Mouse (Mus musculus) limb, embryonic 15.5 days (tissue): Measurements from ENCODE around the gene Ifna13. TPM values are rescaled to one million over a fixed set of nuclear protein-coding genes. Genes with fewer than 3 reads are reported as not detected.
A peak's percentile ranks its signal among the peaks of the same experiment; 100 is the strongest.

ENCODE experiments used
- ATAC-seq: fragments of 200-750 bp; cut with Nextera tagmentation; 2 replicates; pipeline ENCODE4 v1.8.0; 2017; ENCODE audit warnings: low read depth, moderate TSS enrichment; ENCODE audit not compliant: insufficient number of reproducible peaks, low FRiP score, low TSS enrichment
- H3K27ac ChIP-seq: fragments of 300-500 bp; sonication (generic); 2 replicates; pipeline ENCODE4 v1.5.1; 2015; ENCODE audit warnings: moderate library complexity, mild to moderate bottlenecking, inconsistent platforms
- H3K27me3 ChIP-seq: fragments of 300-500 bp; sonication (generic); 2 replicates; pipeline ENCODE4 v1.6.1; 2015; ENCODE audit warnings: inconsistent platforms
- H3K36me3 ChIP-seq: fragments of 300-500 bp; sonication (generic); 2 replicates; pipeline ENCODE4 v1.6.1; 2015; ENCODE audit warnings: inconsistent platforms
- H3K4me1 ChIP-seq: fragments of 300-500 bp; sonication (generic); 2 replicates; pipeline ENCODE4 v1.6.1; 2015; ENCODE audit warnings: inconsistent platforms
- H3K4me2 ChIP-seq: fragments of 300-500 bp; sonication (generic); 2 replicates; pipeline ENCODE4 v1.6.1; 2015; ENCODE audit warnings: mild to moderate bottlenecking, inconsistent platforms
- H3K4me3 ChIP-seq: fragments of 300-500 bp; sonication (generic); 2 replicates; pipeline ENCODE4 v1.5.1; 2015; ENCODE audit warnings: mild to moderate bottlenecking, inconsistent platforms
- H3K9ac ChIP-seq: fragments of 300-500 bp; sonication (generic); 2 replicates; pipeline ENCODE4 v1.6.1; 2015; ENCODE audit warnings: inconsistent platforms
- H3K9me3 ChIP-seq: fragments of 300-500 bp; sonication (generic); 2 replicates; pipeline ENCODE4 v1.6.1; 2016; ENCODE audit warnings: inconsistent platforms
- WGBS: fragments of 180-500 bp; shearing (Covaris S2); methylation state at CpG from one replicate; pipeline ENCODE4 v1.1.7; 2015; 5-methylcytosine and 5-hydroxymethylcytosine counted together
- polyA plus RNA-seq: library from polyadenylated mRNA; unstranded; fragments of >200 nt; fragmentation: Nextera tagmentation; extraction: Ambion mirVana; gene quantifications from 2 replicates; pipeline ENCODE4 v1.2.1, GENCODE M21; 2015

The Ifna13 gene
- polyA plus RNA-seq = not detected in 2 replicates

GRCm38 (mm10) chr4:88644359-88644758 is at the start of gene Ifna13:
Ifna13 (minus strand) TSS chr4:88644459.
- Histone ChIP-seq H3K36me3 (no peaks in the 10 kb centered on the region), H3K27me3 (no peaks in the 10 kb centered on the region), H3K4me2 (no peak within 1 kb of the TSS), H3K4me3 (no peak within 1 kb of the TSS), H3K9me3 (no peaks in the 10 kb centered on the region), H3K9ac (no peak within 1 kb of the TSS), H3K4me1 (no peaks in the 10 kb centered on the region), H3K27ac (no peak within 1 kb of the TSS)
- 52% methylated on average over 2 of the region's 2 CpGs for whole genome bisulfite sequencing
- ATAC-seq = no peak

DNA sequence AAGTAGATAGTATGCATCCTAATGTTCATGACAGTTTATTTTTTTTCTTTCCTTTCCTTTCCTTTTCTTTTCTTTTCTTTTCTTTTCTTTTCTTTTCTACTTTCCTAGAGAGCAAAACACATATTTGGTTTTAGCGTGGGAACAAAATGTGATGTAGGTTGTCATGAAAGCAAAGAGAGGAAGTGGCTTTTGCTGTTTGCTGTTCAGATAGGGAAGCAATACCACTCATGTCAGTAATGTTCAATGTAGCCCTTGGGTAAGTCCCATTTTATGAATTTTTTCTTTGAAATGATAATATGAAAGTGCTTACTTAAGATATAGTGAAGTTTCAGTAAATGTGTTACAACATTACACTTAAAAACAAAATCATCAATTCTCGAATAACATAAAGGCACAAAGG is 49.1 kb upstream of the Ifna13 start:
- whole genome bisulfite sequencing = 78% methylated on average over 2 of the region's 2 CpGs

GRCm38 (mm10) chr4:88692537-88692936 is 48.3 kb upstream of the Ifna13 start:
- WGBS = 88% methylated on average over 1 of the region's 1 CpGs
- no peak overlapping the region for H3K4me3 ChIP-seq

More for the DNA sequence above, 49.1 kb upstream of the Ifna13 start:
- H3K36me3 ChIP-seq = no peaks in the 10 kb centered on the region
- no peak for ATAC-seq
- H3K4me1 ChIP-seq = no peaks in the 10 kb centered on the region
- no peak overlapping the region for H3K27ac ChIP-seq
- H3K4me3 ChIP-seq = no peak overlapping the region
- no peak overlapping the region for H3K4me2 ChIP-seq
- no peaks in the 10 kb centered on the region; the same call in 1 of the 2 replicates for H3K27me3 ChIP-seq
- H3K9me3 ChIP-seq = no peaks in the 10 kb centered on the region
- H3K9ac ChIP-seq = no peak overlapping the region

GRCm38 (mm10) chr4:88691259-88691658 is 47.0 kb upstream of the Ifna13 start, which contains the start of gene Ifnab:
Ifnab (minus strand) TSS chr4:88691359.
- no peaks in the 10 kb centered on the region for H3K9me3 ChIP-seq
- H3K4me3 ChIP-seq = no peak within 1 kb of the TSS
- no peak within 1 kb of the TSS for H3K4me2 ChIP-seq
- ATAC-seq = no peak
- H3K36me3 ChIP-seq = no peaks in the 10 kb centered on the region
- 78% methylated on average over 2 of the region's 2 CpGs for WGBS
- no peaks in the 10 kb centered on the region; the same call in 1 of the 2 replicates for H3K27me3 ChIP-seq
- no peaks in the 10 kb centered on the region for H3K4me1 ChIP-seq
- H3K27ac ChIP-seq = no peak within 1 kb of the TSS
- H3K9ac ChIP-seq = no peak within 1 kb of the TSS

More at GRCm38 (mm10) chr4:88692537-88692936, 48.3 kb upstream of the Ifna13 start:
- no peaks in the 10 kb centered on the region for H3K36me3 ChIP-seq
- H3K9ac ChIP-seq = no peak overlapping the region
- H3K27me3 ChIP-seq = no peaks in the 10 kb centered on the region; the same call in 1 of the 2 replicates
- H3K4me1 ChIP-seq = no peaks in the 10 kb centered on the region
- ATAC-seq = no peak
- no peak overlapping the region for H3K27ac ChIP-seq
- no peak overlapping the region for H3K4me2 ChIP-seq
- H3K9me3 ChIP-seq = no peaks in the 10 kb centered on the region

DNA sequence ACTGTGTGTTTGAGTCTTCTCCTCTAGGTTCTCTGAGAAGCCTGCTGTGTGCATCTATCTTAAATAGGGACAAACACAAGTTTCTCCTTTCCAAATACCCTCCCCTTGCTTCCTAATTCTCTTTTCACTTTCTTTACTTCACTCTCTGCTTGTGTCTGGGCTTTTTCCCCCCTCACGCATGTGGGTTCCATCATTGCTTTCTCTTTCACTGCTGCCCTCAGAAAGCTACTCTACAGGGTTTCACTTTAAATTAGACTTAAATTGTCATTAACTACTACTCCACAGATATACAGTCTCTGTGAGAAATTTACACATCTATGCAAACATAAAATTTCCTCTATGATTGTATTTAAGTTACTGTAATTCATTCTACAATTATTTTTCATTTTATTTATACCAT is 39.6 kb upstream of the Ifna13 start, which contains the start of gene Ifna2:
Ifna2 (minus strand) TSS at position 101 of the 400 bp plus-strand sequence.
- no peak within 1 kb of the TSS for H3K9ac ChIP-seq
- H3K4me1 ChIP-seq = no peaks in the 10 kb centered on the region
- H3K27me3 ChIP-seq = no peaks in the 10 kb centered on the region
- H3K9me3 ChIP-seq = no peaks in the 10 kb centered on the region
- no peak for ATAC-seq
- H3K27ac ChIP-seq = no peak within 1 kb of the TSS
- 86% methylated on average over 1 of the region's 1 CpGs for WGBS
- no peaks in the 10 kb centered on the region for H3K36me3 ChIP-seq
- H3K4me2 ChIP-seq = no peak within 1 kb of the TSS
- no peak within 1 kb of the TSS for H3K4me3 ChIP-seq

DNA sequence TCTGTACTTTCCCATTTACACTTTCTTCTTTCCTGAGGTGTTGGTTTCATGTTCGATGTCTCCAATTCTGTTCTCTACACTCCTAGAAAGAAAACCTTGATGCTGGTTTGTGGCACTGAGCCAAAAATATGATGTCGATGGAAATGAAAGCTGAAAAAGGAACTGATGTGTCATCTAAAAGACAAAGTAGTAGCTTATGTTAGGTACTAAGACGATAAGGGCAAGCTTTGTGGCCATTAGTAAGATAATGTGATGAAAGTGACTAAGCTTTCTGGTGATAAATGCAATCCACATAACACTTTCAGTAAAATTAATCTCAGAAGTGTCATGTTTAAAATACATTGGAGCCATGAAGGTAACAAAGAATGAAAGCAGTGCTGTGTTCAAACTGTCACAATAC is 37.1 kb upstream of the Ifna13 start:
- H3K27ac ChIP-seq = no peak overlapping the region
- H3K9me3 ChIP-seq = no peaks in the 10 kb centered on the region
- H3K4me2 ChIP-seq = no peak overlapping the region
- H3K27me3 ChIP-seq = no peaks in the 10 kb centered on the region
- no peak for ATAC-seq
- no peaks in the 10 kb centered on the region for H3K36me3 ChIP-seq
- no peak overlapping the region for H3K9ac ChIP-seq
- WGBS = 62% methylated on average over 3 of the region's 3 CpGs
- no peaks in the 10 kb centered on the region for H3K4me1 ChIP-seq
- no peak overlapping the region for H3K4me3 ChIP-seq

GRCm38 (mm10) chr4:88680362-88680761 is 36.1 kb upstream of the Ifna13 start:
- Histone ChIP-seq H3K27me3 (no peaks in the 10 kb centered on the region), H3K27ac (no peak overlapping the region), H3K36me3 (no peaks in the 10 kb centered on the region), H3K4me1 (no peaks in the 10 kb centered on the region), H3K9ac (no peak overlapping the region), H3K4me2 (no peak overlapping the region), H3K9me3 (no peaks in the 10 kb centered on the region), H3K4me3 (no peak overlapping the region)
- 43% methylated on average over 8 of the region's 8 CpGs for WGBS
- ATAC-seq = no peak

- Histone ChIP-seq H3K4me2 (no peak within 1 kb of the TSS), H3K4me3 (no peak within 1 kb of the TSS), H3K36me3 (no peaks in the 10 kb centered on the region), H3K27ac (no peak within 1 kb of the TSS), H3K9me3 (no peaks in the 10 kb centered on the region), H3K27me3 (no peaks in the 10 kb centered on the region), H3K4me1 (no peaks in the 10 kb centered on the region), H3K9ac (no peak within 1 kb of the TSS)
- 69% methylated on average over 1 of the region's 1 CpGs for WGBS
- ATAC-seq = no peak
Measured at GRCm38 (mm10) chr4:88676824-88677223, 32.6 kb upstream of the Ifna13 start, which contains the start of gene Ifna16. Ifna16 (minus strand) TSS chr4:88676924.

DNA sequence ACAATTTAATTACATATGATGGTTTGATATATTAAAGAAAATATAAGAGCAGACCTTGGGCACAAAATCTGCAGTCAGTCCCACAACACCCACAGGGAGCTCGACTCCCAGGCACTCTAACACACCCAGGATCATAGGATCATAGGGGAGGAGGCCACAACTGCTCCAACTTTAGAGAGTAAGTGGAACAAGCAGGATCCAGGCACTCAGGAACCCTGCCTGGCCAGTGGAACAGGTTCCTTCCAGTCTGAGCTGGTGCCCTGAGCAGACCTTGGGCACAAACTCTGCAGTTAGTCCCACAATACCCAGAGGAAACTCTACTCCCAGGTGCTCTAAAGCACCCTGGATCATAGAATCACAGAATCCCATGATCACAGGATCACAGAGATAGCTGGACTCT is 11.2 kb upstream of the Ifna13 start:
- Histone ChIP-seq H3K4me2 (no peak overlapping the region), H3K4me3 (no peak overlapping the region), H3K9ac (no peak overlapping the region), H3K9me3 (no peaks in the 10 kb centered on the region), H3K27ac (no peak overlapping the region), H3K36me3 (no peaks in the 10 kb centered on the region), H3K27me3 (no peaks in the 10 kb centered on the region), H3K4me1 (no peaks in the 10 kb centered on the region)
- no peak for ATAC-seq
- 33% methylated on average over 1 of the region's 1 CpGs for WGBS

DNA sequence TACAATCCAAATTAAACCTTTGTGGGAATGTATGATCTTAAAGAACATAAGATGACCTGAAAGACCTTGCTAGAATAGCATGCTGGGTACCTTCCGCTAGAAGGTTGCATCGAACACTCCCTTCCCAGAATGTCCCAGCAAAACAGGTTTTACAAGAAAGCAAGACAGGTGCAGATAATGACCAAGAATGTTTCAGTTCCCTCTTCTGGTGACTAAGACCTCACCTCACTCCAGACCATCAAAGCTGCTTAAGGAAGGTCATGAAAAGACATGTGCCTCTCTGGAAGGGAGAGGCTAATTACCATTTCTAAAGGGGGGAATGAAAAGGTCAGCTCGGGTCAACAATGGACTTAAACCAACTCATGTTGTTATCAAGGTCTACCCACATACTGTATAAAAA is 9.4 kb upstream of the Ifna13 start:
- Histone ChIP-seq H3K9me3 (no peaks in the 10 kb centered on the region), H3K27me3 (no peaks in the 10 kb centered on the region), H3K9ac (no peak overlapping the region), H3K4me3 (no peak overlapping the region), H3K4me2 (no peak overlapping the region), H3K36me3 (no peaks in the 10 kb centered on the region), H3K27ac (no peak overlapping the region), H3K4me1 (no peaks in the 10 kb centered on the region)
- no peak for ATAC-seq
- 74% methylated on average over 3 of the region's 3 CpGs for WGBS

DNA sequence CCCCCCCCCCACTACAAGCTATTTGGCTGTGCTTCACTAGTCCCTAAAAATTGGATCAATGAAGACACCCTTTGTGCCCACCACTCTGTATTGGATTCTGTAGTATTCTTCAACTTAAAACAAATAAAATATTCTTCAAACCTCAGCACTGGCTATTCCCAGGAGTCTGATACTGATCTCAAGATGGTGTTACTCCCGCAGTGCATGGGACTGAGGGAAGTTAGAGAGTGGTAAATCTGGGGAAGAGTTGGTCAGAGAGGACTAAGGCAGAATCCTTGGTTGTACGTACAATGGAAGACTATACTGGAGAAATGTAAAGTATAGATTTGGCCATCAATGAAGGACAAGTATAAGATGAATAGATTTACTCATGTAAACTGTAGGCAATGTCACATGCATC is 1.7 kb downstream of the Ifna13 start:
- Histone ChIP-seq H3K9me3 (no peaks in the 10 kb centered on the region), H3K4me3 (no peak overlapping the region), H3K4me2 (no peak overlapping the region), H3K4me1 (no peaks in the 10 kb centered on the region), H3K36me3 (no peaks in the 10 kb centered on the region), H3K27ac (no peak overlapping the region), H3K9ac (no peak overlapping the region), H3K27me3 (no peaks in the 10 kb centered on the region)
- no peak for ATAC-seq
- 26% methylated on average over 2 of the region's 2 CpGs for WGBS

- peak overlapping the region; percentile 39 for H3K4me3 ChIP-seq
- peak overlapping the region; percentile 42 for H3K4me2 ChIP-seq
- 11% methylated on average over 11 of the region's 11 CpGs for WGBS
- ATAC-seq = peak; percentile 89
- H3K9me3 ChIP-seq = no peaks in the 10 kb centered on the region
- H3K4me1 ChIP-seq = no peaks in the 10 kb centered on the region
- H3K27ac ChIP-seq = 0 out of 2 replicates have a peak overlapping the region, but pooled peaks have one; percentile 61
- H3K36me3 ChIP-seq = no peaks in the 10 kb centered on the region
- no peaks in the 10 kb centered on the region for H3K27me3 ChIP-seq
- no peak overlapping the region for H3K9ac ChIP-seq
Measured at GRCm38 (mm10) chr4:88641077-88641831, 3.0 kb downstream of the Ifna13 start.
